Mouse (Mus musculus) c-Kit-negative CD71-positive TER-119-positive erythroid progenitor cells, embryonic 14.5 days (primary cell): ENCODE measurements around the gene Astn1.

Source experiments
- DNase-seq: peaks from one replicate; pipeline ENCODE4 v3.0.0-alpha.2; 2013; ENCODE audit warnings: low read depth, low spot score

Gene Astn1

GRCm38 (mm10) chr1:158607201-158607600, 245.1 kb downstream of the Astn1 start:
- no peak for DNase-seq

GRCm38 (mm10) chr1:158615202-158615601, 253.1 kb downstream of the Astn1 start:
- no peak for DNase-seq

DNA sequence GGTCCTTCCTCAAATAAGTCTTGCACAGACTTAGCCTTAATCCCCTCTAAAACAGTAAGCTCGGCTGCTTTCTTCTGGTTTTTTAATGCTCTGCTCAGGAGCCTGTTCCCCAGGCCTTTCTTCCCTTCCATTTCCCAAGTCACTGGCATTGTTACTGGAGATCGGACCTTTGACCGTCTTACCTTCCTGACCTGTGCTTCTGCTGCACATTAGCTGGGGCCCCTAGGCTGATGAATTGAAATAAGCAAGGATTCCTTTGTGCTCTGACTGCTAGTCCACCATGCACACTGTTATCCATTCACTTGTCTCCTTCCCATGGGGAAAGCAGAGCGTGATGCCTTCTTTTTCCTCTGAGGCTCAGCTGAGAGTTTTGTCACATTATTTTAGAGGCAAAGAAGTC, 255.9 kb downstream of the Astn1 start:
- no peak for DNase-seq

DNA sequence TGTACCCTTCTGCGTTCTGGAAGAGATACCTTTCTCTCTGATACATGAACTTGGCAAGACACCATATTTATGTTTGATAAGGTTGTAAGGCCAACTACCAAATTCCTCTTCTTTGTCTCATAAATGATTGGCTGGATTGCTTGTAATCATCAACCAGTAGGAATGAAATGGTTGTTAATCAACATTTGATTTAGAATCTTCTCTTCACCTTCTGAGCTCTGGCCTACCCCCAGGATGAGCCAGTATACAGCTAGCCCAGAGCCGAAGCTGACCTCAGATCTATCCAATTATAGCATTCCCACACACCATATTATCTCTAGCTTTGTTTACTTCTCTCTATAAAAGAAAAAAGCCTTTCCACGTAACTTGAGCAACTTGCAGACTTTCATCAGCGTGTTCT, 270.9 kb downstream of the Astn1 start:
- no peak for DNase-seq

DNA sequence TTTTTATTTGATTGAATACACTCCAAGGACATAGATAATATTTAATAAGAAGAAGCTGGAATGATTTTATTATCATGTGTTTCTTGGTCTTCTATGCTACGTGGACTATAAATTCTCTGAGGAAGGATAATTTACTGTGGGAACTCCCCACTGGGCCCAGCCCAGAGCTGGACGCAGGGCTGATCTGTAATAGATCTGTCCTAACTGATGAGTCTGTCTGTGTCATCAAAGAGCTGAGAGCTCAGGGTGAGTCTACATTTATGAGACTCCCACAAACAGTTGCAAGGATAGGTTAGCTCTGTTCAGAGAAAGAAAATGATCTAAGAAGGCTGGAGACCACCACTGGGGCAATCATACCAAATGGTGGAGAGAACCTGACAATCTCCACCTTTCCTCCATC, 271.4 kb downstream of the Astn1 start:
- no peak for DNase-seq

- DNase-seq: no peak
These were observed 279.2 kb downstream of the Astn1 start for GRCm38 (mm10) chr1:158641306-158641705.

DNA sequence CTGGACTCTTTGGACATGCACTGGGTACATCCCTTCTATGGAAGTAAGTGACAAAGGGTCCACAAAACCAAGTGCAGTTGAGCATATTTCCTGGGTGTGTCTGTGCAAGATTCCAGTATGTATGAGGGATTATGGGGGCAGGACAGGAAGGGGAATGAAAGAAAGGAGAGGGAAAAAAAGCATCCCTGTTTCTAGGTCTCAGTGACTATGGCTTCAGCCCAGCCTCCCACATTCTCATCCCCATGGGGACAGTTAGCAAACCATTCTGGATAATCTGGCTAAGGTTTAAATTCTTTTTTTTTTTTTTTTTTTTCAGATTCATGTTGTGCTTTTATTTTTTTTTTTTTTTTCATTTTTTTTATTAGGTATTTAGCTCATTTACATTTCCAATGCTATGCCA, 280.2 kb downstream of the Astn1 start:
- DNase-seq: no peak

- DNase-seq: no peak
These were observed 290.7 kb downstream of the Astn1 start for GRCm38 (mm10) chr1:158652799-158653198.

- no peak for DNase-seq
These were observed 291.9 kb downstream of the Astn1 start for GRCm38 (mm10) chr1:158653808-158654520.

GRCm38 (mm10) chr1:158654571-158655205, 292.6 kb downstream of the Astn1 start:
- DNase-seq: no peak

- DNase-seq: no peak
These were observed 294.9 kb downstream of the Astn1 start for GRCm38 (mm10) chr1:158656986-158657385.

DNA sequence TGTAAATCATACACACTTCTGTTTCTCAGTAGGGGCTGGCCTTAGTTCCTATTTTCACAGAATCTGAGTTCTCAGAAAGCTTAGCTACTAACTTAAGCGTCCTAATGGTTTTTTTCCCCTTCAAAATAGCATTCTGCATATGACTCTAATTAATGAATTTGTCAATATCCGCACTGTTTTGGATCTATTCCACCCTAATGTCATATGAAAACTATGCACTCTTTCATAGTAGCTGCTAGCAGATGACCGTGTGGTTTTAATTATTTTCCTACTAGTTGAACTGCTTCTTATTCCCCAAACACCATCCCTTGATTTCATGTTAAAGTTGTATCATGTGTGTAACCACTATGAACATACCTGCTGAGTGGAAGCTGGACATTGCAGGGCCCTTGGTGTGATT, 303.9 kb downstream of the Astn1 start:
- DNase-seq: no peak

GRCm38 (mm10) chr1:158669971-158670592, 308.0 kb downstream of the Astn1 start:
- no peak for DNase-seq

- DNase-seq: no peak
These were observed 325.7 kb downstream of the Astn1 start for GRCm38 (mm10) chr1:158687726-158688125.

DNA sequence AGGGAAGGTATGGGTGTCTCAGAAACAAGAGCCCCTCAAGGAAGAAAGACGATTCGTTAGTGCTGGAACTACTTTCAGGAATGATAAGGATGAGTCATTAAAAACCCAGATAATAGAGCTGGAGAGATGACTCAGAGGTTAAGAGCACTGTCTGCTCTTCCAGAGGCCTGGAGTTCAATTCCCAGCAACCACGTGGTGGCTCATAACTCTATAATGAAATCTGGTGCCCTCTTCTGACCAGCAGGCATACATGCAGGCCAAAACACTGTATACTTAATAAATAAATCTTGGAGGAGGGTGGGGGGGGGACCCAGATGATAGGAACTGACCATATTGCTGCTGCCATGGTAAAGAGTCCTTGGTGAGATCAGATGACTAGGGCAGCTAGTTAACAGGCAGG, 335.4 kb downstream of the Astn1 start:
- no peak for DNase-seq

DNA sequence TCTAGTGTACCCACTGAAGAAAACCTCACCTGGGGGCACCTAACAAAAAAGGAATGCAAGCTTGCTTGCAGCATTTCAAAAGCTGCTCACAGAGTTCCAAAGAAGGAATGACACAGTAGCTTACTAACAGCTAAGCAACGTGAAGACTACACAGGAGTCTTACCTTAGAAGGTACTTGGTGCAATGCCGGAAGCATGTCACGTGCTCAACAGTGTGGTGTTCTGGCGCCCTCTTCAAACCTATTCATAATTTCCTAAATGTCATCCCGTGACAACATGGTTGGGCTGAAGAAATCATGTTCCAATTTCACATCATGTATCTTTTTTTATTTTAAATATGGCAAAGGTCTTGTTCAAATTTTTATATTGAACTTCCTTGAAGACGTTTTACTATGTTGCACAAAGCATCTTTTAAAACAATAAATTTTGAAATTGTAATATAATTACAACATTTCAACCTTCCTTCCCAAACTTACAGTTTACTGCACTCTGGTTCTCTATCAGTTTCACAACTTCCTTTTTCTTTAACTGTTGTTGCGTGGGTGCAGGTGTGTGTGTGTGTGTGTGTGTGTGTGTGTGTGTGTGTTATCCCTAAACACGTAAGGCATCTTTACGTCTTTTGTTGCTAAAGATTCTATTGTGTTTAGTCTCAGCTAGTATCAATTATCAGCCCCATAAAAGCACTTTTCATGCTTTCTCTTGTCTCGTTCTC, 335.9 kb downstream of the Astn1 start:
- no peak for DNase-seq

- DNase-seq: no peak
These were observed 337.2 kb downstream of the Astn1 start for GRCm38 (mm10) chr1:158699276-158699675.

DNA sequence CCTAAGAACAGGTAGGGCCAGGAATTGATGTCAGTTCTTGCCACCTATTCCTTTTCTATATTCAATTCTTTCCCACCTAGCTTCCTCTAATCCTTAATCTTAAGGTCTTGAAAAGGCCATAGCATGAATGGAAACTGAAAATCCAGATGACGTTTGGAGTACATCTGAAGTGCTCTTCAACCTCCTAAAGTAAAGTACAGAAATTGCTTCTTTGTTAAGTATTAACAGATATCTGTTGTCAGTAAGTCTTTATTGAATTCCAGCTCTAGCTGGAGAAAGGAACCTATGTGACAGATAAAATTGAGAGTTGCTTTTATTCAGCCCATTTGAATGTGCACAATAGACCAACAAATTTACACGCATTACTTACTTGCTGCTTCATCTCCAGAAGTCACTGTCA, 338.1 kb downstream of the Astn1 start:
- no peak for DNase-seq

- no peak for DNase-seq
These were observed 339.3 kb downstream of the Astn1 start for GRCm38 (mm10) chr1:158701336-158701735.

DNA sequence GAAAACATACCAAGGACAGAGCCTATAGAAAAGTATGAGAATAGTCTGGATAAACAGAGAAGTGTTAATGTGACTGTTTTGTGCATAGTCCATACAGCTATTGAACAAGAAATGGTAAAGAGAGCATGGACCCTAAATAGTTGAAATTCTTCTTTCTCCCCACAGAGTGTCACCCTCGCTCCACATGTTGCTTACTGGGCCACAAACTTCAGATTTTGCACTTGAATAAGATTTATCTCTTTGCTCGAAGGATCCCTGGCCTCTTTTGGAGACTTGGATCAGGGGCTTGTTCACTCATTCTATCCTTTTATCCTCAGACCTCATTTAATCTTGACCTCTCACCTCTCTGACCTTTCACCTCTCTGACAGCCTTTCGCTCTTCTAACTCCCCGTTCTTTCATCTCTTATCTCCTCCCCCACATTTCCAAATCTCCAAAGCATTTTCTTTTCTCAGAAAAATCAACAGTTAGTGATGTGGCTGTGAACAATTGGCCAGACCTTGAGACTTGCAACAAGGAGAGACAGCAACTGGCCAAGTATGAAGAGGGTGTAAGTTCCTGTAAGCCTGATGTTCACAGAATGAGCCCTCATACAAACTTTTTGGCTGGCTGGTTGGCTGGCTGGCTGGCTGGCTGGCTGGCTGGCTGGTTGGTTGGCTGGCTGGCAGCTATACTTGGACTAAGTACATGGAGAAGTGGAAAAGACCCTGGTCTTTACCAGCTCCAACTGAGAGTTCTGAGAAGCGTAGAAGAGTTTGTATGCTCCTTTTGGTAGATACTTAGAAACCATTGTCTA, 351.4 kb downstream of the Astn1 start:
- DNase-seq: no peak

- DNase-seq: no peak
These were observed 370.9 kb downstream of the Astn1 start for GRCm38 (mm10) chr1:158732868-158733496.
